Mouse (Mus musculus) layer of hippocampus, adult 9-10 months (tissue): Measurements from ENCODE around the gene Slc19a3.

Experiments used
- DNase-seq: peaks from one replicate; pipeline ENCODE4 v3.0.0; 2022; ENCODE audit warnings: low spot score

Slc19a3 gene

GRCm38 (mm10) chr1:83038109-83038672, at the start of gene Slc19a3:
Slc19a3 (minus strand) TSS chr1:83038448.
- DNase-seq: no peak

- no peak for DNase-seq
These were observed 46.5 kb upstream of the Slc19a3 start for GRCm38 (mm10) chr1:83084790-83085189.

DNA sequence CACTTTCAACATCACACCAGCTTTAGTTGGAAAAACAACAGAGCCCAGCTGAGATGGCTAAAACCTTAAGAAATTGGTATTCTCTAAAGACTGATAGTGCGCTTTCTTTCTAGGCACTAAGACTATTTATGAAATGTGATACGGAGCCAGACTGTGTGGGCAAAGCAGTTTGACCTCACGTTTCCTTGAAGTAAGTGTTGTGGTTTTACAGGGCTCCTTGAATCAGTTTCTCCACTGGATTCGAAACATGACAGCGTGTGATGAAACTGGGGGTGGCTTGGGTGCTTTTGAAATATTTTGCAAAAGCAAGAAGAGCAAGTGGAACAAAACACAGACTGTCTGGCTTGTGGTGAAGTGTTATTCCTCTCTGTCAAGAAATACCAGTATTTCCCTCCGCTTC, 38.8 kb upstream of the Slc19a3 start:
- no peak for DNase-seq

DNA sequence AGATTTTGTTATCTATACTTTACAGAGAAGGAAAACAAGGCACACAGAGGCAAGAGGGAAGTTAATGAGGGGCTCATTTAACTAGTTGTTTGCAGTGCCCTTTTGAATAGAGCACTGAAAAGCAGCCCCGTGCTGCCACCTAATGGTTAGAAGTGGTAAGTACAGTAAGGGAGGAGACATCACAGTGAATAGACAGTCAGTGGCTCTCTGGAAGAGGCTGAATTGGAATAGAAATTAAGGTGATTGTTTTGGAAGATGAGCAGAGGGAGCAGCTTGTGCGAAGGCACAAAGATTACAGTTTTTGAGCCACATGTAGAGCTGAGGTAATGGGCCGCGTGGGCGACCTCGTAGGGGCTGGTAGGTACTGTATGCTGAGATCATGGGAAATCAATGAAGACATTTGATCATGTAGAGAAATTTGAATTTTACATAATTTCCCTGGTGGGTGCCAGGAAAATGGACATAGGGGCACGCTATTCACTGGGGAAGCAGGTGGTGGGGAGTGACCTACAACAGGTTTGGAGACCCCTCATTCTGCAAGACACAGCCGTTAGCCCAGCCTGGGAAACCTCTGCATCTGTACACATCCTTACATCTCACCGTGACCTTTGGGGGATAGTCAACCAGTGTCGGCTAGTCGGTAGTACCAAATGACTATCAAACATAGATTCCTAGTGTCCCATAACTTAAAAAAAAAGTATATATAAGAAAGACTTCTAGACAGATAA, 38.1 kb upstream of the Slc19a3 start:
- DNase-seq: peak; percentile 26

- no peak for DNase-seq
These were observed 37.4 kb upstream of the Slc19a3 start for GRCm38 (mm10) chr1:83075526-83076189.

- DNase-seq: no peak
These were observed 29.0 kb upstream of the Slc19a3 start for GRCm38 (mm10) chr1:83067205-83067604.

DNA sequence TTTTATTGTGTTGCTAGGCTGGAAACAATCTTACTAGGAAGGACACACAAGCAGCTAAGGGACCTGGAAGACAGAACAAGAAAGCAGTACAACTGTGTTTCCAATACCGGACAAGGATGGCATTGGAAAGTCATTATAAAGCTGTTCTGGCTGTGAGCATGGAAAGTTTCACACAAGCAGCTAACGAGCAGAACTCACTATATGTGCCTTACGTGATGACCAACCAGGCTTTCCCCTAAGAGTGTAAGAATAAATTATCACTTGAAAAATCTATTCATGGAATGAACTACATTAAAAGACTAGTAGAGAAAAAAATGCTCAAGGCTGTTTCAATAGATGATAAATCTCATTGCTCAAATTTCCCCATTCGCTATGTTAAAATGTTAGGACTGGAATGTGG, 28.3 kb upstream of the Slc19a3 start:
- no peak for DNase-seq

DNA sequence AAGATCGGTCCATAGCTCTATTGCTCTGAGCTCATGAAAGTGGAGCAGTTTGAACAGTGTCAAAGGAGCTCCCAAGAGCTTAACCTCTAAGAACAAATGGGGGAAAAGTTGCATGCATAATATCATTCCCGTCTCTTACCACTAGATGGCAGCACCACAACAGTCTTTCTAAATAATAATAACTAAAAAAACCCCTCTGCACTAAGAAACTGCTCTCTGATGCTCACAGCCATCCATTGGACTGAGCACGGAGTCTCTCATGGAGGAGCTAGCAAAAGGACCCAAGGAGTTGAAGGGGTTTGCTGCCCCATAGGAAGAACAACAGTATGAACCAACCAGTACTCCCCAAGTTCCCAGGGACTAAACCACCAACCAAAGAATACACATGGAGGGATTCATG, 26.6 kb upstream of the Slc19a3 start:
- DNase-seq: no peak

- DNase-seq: no peak
These were observed 22.4 kb upstream of the Slc19a3 start, which contains the start of gene Krtap28-13 for GRCm38 (mm10) chr1:83060643-83061042. Krtap28-13 (plus strand) TSS chr1:83060930.

- no peak for DNase-seq
These were observed 21.0 kb upstream of the Slc19a3 start, which contains the start of gene A030005K14Rik for GRCm38 (mm10) chr1:83059278-83059677. A030005K14Rik (minus strand) TSS chr1:83059378.

DNA sequence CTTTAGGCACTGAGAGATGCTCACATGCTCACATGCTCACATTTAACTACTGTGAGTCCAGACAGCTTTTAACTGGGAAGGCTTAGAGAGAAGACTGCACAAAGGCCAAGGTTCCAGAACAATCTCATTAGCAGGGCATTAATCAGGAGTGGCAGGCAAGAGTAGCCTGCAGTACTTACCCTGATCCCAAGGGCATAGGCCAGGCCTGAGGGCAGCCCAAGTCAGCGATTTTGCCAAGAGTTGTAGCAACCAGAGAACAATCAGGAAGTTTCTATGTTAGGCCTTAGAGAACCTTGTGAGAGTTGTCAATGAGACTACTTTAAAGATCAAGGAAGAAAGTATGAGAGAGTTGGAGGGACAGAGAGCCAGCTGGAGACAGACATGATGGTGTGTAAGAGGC, 20.2 kb upstream of the Slc19a3 start:
- no peak for DNase-seq

GRCm38 (mm10) chr1:83044882-83045427, 6.7 kb upstream of the Slc19a3 start, which contains the start of gene Gm47969:
Gm47969 (plus strand) TSS chr1:83044932.
- no peak for DNase-seq

- DNase-seq: no peak
These were observed 4.1 kb upstream of the Slc19a3 start, which contains the start of gene Krtap28-10 for GRCm38 (mm10) chr1:83042380-83042779. Krtap28-10 (minus strand) TSS chr1:83042480.

GRCm38 (mm10) chr1:83039080-83039479, 832 bp upstream of the Slc19a3 start:
- no peak for DNase-seq

DNA sequence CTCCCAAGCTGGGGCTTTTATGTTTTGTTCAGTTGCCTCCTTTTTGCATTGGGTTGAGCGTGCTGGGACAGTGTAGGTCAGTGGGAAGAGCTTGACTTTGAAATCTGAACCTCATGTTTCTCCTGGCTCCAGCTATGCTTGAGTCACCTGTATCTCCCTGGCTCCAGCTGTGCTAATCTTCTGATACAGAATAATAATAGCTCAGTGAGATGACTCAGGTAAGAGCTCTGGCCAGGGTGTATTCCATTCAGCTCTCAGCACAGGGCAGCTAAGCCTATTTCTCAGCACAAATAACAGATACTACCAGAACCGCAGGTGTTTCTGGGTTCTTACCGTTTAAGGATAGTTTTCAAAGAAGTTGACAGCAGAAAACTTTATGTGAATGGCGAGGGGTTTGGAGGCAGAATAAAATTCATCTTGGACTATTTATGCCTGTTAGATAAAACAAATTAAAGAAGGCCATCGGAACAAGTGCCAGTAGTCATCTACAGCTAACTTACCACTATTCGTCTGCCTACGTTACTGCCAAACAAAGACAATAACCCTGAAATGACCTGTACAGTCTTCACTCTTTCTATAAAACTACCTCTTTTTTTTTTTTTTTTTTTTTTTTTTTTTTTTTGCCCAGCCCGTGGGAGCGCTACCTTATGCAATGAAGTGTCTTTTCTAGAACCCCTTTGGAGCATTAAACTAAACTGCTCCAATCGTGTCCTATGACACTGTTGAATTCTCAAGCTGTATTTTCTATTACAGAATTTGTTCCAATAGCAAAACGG, 1.2 kb downstream of the Slc19a3 start:
- no peak for DNase-seq

DNA sequence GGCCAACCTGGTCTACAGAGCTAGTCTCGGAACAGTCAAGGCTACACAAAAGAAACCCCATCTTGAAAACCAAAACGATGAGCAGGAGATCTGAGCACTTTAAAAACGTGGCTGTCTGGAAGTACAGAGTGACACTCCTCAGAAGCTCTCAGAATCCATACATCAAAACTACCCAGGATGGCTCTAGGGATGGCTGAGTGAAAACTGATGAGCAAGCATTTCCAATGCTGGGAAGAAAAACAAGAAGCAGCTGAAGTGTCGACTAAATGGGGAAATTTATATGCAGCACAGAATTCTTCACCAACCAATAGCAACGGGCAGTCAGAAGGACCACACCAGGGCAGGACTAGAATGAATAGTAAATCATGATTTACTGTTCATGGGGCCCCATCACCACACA, 3.7 kb downstream of the Slc19a3 start:
- no peak for DNase-seq

GRCm38 (mm10) chr1:83032508-83032907, 5.7 kb downstream of the Slc19a3 start:
- no peak for DNase-seq

GRCm38 (mm10) chr1:83031950-83032349, 6.3 kb downstream of the Slc19a3 start:
- DNase-seq: no peak

GRCm38 (mm10) chr1:83016556-83016955, 21.7 kb downstream of the Slc19a3 start:
- no peak for DNase-seq

DNA sequence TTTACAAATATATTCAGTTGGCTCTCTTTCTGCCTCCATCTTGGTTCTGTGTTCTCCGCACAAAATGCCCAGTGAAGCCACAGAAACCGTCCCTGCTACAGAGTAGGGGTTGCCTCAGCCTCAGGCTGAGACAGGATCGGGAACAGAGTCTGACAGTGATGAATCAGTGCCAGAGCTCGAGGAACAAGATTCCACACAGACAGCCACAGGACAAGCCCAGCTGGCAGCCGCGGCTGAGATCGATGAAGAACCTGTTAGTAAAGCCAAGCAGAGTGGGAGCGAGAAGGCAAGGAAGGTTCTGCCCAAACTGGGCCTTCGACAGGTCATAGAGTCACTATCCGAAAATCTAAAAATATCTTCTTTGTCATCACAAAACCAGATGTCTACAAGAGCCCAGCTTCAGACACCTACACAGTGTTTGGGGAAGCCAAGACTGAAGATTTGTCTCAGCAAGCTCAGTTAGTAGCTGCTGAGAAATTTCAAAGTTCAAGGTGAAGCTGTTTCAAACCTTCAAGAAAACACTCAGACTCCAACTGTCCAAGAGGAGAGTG, 22.8 kb downstream of the Slc19a3 start:
- no peak for DNase-seq

DNA sequence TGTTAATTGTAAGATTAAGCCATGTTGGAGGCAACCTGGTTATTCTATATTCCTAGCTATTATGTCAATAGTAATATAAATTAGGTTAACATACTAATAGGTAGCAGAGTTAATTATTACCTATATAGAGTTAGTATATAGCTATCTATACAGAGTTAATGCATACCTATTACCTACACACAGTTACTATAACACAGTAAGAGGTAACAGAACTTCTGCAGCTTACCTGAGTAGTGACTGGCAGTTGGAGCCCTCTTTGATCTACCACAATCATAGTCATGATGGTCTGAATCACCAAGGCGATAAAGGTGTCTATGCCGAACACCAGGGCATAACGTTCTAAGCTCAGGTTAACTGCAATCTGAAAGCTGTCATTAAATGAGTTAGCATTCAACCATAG, 23.8 kb downstream of the Slc19a3 start:
- no peak for DNase-seq

- no peak for DNase-seq
These were observed 30.8 kb downstream of the Slc19a3 start for GRCm38 (mm10) chr1:83007471-83007870.
